Mouse (Mus musculus) kidney, adult 8-10 months (tissue): ENCODE results near the gene Hyal3.

Experiments
- DNase-seq, 2 experiments: peaks; one replicate each; pipeline ENCODE4 v3.0.0; 2022

The Hyal3 gene

GRCm38 (mm10) chr9:107624539-107624938, 43.9 kb downstream of the Hyal3 start:
- no peak for DNase-seq

DNA sequence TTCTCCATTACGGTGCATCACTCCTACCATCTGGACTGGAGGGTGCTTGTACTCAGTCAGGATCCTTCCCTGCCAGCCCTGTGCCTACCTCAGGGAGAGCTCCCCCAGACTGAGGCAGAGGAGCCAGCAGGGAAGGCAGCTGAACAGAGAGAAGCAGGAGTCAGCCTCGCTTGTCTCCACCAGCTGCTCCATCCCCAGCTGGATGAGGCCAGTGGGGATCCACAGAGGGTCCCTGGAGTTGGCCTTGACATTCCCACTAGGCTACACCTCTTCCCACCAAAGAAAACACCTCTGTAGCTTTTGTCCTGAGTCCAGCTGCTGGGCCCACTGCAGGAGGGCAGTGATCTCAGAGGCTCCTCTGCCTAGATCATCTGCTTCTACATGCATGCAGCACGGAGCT, 44.3 kb downstream of the Hyal3 start:
- DNase-seq, result no peak

- no peak for DNase-seq
Observed at GRCm38 (mm10) chr9:107625351-107626128, 44.9 kb downstream of the Hyal3 start.

DNA sequence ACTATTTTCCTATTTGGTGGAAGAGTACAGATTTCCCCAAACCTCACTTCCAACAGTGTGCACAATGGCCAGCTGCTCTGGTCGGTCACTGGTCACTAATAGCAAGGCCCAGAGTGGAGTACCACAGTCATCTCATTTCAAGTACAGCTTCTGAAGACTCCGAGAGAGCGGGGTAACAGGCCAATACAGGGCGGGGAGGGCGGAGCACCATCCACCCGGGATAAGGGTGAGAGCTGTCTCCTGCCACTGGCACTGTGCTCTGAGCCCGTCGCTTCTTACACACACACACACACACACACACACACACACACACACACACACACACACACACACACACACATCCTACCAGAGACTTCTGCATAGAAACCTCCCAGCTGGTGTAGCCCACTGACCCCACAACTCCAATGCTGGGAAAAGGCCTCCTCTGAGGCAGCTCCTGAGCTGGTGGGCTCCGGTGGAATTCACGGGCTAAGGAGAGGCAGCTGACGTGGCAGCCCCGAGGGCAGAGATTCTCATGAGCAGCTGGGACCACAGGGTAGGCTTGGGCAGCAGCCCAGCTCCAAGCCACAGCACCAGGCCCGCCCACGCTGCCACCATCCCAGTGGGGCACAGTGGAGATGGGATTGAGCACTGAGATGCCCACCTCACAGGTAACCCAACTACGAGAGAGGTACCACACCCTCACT, 45.7 kb downstream of the Hyal3 start:
- DNase-seq, result no peak

GRCm38 (mm10) chr9:107626844-107627277, 46.2 kb downstream of the Hyal3 start:
- peak; percentile 70 to 82 for DNase-seq

DNA sequence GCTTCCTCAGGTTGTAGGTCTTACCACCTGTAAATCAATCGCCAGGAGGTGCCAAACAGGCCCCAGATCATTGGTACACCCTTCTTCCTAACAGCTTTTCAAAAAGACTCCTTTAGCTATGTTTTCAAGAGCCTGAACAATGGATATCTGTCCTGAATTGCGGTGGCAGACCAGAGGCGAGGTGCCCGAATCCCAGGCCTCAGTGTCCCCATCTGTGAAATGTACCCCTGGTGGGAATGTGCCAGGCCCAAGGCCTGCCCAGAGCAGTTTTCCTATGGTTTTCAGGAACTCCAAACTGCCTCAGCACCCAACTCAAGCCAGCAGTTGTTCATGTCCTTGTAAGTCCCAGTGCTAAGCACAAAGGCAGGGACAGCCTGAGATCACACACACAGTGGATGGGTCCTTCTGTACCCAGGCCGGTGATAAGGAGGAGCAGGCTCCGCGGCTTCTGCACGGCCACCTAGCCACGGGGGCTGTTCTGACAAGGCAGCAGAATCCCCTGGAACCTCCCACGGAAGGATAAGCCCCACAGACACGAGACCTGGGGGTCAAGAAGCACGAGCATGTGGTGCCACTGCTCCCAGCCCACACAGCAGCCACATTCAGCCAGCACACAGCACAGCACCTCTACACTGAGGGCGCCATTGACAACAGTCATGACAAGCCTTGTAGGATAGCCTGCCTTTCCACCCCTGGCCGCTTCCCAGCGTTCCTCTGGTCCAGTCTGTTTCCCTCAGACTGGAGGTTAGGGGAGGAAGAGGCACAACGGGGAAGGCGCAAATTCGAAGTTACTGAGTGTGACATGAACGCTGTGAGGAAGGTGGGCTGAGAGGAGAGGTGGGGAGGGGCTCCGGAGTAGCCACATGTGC, 47.0 kb downstream of the Hyal3 start:
- no peak for DNase-seq

DNA sequence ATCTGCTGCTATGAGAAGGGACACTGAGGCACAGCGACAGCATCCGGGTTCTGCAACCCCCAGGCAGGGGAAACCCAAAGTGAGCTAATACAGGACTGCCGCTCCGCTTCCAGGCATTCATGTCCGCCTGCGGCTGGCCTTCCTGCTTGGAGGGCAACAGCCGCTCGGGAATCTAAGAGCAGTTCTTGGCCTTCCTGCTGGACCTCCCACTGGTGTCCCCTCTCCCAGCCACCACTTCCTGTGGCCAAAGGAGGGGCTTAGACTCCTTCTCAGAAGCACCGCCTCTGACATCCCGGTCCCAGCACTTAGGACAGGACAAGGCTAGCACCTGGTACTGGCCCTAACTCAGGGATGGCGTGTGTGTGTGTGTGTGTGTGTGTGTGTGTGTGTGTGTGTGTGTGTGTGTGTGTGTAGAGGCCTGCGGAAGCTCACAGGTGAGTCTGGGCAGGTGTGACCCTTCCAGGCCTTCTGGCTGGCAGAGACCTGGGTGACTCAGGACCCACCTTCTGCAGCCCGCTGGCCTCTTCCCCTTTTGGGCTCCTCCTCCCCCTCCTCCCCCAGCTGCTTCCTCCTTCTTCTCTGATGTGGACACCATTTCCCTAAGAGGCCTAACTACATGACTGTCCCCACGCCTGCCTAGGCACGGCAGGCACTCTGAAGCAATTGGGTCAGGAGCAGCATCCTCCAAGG, 48.2 kb downstream of the Hyal3 start:
- DNase-seq, result peak; percentile 63 to 69

DNA sequence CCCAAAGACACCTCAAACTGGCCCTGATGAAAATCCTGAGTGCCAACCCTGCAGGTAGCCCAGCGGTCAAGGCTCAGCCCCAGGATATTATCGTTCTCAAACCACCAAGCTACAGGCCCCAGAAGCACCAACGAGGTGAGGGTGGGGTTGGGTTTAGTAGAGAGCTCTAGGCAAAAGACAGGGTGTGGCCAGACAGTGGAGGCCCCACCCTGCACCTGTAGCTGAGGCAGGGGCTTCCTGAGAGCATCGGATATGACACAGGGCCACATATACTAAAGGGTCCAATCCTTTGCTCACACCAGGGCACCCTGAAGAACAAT, 48.8 kb downstream of the Hyal3 start:
- DNase-seq, result no peak

GRCm38 (mm10) chr9:107629901-107630425, 49.3 kb downstream of the Hyal3 start:
- no peak for DNase-seq

- no peak for DNase-seq
Observed at GRCm38 (mm10) chr9:107630576-107630975, 50.0 kb downstream of the Hyal3 start.

GRCm38 (mm10) chr9:107631311-107631826, 50.8 kb downstream of the Hyal3 start:
- DNase-seq, result no peak

- no peak for DNase-seq
Observed at GRCm38 (mm10) chr9:107631861-107632260, 51.2 kb downstream of the Hyal3 start.

DNA sequence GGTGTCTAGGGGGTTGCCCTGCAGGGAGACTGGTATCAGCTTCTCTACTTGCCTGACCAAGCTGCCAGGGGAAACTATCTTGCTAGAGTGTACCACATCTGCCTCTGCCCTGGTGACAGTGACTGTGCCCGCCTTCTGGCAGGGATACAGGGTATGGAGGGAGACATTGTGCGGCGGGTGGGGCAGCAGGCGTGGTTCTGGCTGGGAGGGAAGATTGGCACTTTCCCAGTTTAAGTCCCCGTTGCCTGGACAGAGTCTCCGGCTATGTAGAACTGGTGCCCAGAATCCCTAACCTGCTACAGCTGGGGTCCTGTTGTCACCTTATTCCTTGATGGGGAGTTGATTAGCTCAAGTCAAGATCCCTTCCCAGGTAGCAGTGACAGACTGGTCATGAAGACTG, 51.9 kb downstream of the Hyal3 start:
- DNase-seq, result no peak

- peak in 1 of 2 experiments; percentile 78 for DNase-seq
Observed at GRCm38 (mm10) chr9:107633091-107633660, 52.6 kb downstream of the Hyal3 start.

- DNase-seq, result no peak
Observed at GRCm38 (mm10) chr9:107633661-107634405, 53.2 kb downstream of the Hyal3 start.

DNA sequence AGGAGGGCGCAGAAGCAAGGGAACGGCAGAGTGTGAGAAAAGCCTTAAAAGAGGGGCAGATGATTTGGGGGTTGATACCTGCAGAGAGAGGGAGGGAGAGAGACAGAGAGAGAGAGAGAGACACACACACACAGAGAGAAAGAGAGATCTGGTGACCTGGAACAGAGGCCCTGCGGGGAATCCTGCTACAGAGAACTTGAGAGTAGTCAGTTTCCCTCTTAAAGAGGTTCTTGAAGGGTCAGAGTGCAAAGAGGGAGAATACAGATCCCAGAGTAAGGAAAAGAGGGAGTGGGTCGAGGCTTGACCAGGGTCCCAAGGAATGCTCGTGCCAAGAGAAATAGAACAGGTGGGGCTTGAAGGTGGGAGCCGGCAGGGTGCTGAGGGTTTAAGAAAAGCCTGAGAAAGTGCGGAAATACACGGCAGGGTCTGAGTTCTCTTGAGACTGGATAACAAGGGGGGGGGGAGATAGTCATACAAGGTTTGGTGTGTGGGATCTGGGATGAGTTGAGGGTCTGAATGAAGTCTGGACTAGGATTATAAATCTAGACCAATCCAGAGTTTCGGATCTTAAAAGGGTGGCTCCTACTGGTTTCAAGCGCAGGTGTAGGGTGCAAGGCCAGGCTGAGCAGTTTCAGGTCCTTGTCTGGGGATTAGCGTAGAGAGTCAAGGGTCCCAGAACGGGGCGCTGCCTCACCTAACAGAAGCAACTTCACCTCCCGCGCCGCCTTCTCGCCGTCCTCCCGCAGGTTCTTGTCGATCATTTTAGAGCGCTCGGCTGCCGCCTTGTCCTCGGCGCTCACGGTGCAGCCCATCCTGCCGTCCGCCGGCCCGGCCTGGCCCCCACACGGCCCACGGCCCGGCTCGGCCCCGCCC, 54.0 kb downstream of the Hyal3 start:
- no peak for DNase-seq

DNA sequence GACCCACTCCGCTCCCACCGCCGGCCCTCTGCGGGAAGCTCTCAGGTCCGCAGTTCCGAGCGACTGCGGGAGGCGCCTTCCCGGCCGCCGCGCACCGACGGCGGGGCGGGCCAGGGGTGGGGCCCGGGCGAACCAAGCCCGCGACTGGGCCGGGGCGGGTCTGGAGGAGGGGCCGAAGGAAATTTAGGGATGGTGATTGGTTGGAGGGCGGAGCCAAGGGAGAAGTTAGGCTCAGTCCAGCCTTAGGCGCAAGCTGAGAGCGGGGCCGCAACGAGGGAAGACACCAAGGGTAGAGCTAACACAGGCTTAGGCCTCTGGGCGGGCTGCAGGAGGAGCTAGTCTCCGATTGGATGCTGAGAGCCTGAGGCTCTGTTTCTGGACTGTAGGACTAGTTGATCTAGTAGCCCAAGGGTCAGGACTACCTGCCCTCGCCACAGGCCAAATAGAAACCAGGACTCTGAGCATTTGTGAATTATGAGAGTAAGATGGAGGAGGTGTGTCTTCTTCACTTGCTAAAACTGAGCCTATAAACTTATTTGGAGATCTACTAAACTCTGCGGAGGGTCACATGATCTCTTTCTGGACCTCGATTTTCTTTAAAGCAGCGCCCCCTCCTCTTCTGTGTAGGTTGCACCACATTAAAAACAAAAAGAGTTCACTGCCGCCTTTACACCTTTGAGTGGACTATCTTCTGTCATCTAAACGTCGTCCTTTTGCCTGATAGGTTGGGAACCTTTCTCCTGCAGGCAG, 54.8 kb downstream of the Hyal3 start, which contains the start of gene Gnai2:
Gene Gnai2 (minus strand): TSS at position 89 of the 750 bp plus-strand sequence.
- DNase-seq, result peak; percentile 98
